Mouse (Mus musculus) embryonic fibroblast, embryonic 13.5 days (primary cell): ENCODE measurements around the gene Bmp2k. TPM values are rescaled to one million over a fixed set of nuclear protein-coding genes. Genes with fewer than 3 reads are reported as not detected.

Experiments
- H3K27ac ChIP-seq: 2 replicates; pipeline ENCODE4 v1.5.1; 2012; ENCODE audit warnings: low read length, control low read depth, inconsistent platforms; ENCODE audit not compliant: insufficient read depth
- H3K4me1 ChIP-seq: 2 replicates; pipeline ENCODE4 v1.6.1; 2011; ENCODE audit warnings: low read length; ENCODE audit not compliant: control insufficient read depth, insufficient read depth
- H3K4me3 ChIP-seq: 2 replicates; pipeline ENCODE4 v1.5.1; 2011; ENCODE audit warnings: mild to moderate bottlenecking, control low read depth, low read length; ENCODE audit not compliant: insufficient read depth
- CTCF ChIP-seq: IDR thresholded peaks from 2 replicates; pipeline ENCODE4 v1.5.1; 2011; ENCODE audit warnings: mild to moderate bottlenecking, control low read depth, low read length, moderate library complexity, borderline replicate concordance; ENCODE audit not compliant: insufficient read depth
- POLR2A ChIP-seq: IDR thresholded peaks from 2 replicates; pipeline ENCODE4 v1.6.1; 2011; ENCODE audit warnings: low read depth, mild to moderate bottlenecking, control low read depth, low read length, moderate library complexity
- polyA plus RNA-seq: library from polyadenylated mRNA; stranded (reverse); fragments of >200 nt; gene quantifications from 2 replicates; pipeline ENCODE4 v1.2.4, GENCODE M21; 2011; ENCODE audit warnings: low read depth; ENCODE audit not compliant: missing spikeins, insufficient read length

Bmp2k gene
- polyA plus RNA-seq, 1 experiment: 13.6 TPM

DNA sequence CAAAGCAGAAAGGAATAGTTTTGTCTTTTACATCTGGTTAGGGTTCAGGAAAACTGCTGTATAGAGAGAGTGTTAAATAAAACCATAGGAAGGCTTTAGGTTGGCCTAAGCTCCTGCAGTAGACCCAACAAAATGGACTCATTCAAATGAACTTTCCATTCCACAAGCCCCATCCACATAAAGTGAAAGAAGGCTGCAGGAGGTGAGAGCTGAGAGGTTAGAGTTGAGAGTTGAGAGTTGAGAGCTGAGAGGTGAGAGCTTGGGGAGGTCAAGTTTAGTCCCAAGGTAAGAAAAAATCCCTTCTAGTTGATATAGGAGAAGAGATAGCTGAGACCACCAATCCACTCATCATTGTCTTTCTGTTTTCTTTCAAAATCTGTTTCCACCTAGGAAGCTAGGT, 35.6 kb upstream of the Bmp2k start:
- no peak overlapping the region for H3K4me3 ChIP-seq
- no peaks in the 10 kb centered on the region for H3K4me1 ChIP-seq
- H3K27ac ChIP-seq: no peak overlapping the region
- TF ChIP-seq CTCF: no peak
- TF ChIP-seq POLR2A: no peak

DNA sequence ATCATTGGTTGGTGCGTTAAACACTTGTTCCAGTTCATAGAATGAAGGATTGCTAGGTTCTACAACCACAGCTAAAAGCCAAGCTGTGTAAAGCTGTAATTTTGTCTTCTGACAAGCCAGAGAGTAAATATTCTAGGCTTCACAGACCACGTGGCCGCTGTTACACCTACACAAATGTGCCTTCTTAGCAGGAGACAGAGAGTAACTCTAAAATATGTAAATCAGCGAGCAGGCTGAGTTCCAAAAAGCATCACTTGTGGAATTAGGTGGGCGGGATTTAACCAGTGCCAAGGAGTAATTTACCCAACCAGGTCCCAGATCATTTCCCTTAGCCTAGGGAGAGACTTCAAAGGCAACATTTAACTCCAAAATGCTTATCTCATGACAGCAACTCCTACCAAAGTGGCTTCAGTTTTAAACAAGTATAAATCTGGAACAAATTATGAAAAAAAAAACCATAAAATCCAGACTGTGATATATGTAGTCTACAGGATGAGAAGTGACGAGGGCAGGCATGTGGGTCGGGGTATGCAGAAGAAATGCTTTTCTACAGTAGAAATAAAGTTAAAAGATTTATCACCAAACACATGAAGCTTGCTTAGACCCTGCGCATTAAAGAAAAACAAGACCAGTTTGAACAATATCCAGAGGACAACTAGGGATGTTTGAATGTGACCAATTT, 35.1 kb upstream of the Bmp2k start:
- Histone ChIP-seq H3K27ac (no peak overlapping the region), H3K4me1 (no peaks in the 10 kb centered on the region), H3K4me3 (no peak overlapping the region)
- TF ChIP-seq POLR2A: no peak
- no peak for TF ChIP-seq CTCF

DNA sequence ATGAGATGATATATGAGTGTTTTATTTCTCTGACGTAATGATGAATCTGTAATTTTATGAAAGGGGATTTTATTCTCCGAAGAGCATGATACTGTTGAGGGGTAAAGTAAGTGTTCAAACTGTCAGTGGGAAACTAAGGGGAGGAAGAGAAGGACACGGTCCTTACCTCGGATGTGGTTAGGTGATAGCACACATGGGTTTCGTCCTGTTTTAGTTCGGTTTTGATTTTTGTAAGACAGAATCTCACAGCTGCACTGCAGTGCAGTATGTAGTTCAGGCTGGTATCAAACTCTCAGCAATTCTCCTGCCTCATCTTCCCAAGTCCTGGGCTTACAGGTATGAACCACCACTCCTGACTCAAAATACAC, 34.6 kb upstream of the Bmp2k start:
- no peaks in the 10 kb centered on the region for H3K4me1 ChIP-seq
- no peak overlapping the region for H3K4me3 ChIP-seq
- H3K27ac ChIP-seq: no peak overlapping the region
- TF ChIP-seq CTCF (no peak), POLR2A (no peak)

DNA sequence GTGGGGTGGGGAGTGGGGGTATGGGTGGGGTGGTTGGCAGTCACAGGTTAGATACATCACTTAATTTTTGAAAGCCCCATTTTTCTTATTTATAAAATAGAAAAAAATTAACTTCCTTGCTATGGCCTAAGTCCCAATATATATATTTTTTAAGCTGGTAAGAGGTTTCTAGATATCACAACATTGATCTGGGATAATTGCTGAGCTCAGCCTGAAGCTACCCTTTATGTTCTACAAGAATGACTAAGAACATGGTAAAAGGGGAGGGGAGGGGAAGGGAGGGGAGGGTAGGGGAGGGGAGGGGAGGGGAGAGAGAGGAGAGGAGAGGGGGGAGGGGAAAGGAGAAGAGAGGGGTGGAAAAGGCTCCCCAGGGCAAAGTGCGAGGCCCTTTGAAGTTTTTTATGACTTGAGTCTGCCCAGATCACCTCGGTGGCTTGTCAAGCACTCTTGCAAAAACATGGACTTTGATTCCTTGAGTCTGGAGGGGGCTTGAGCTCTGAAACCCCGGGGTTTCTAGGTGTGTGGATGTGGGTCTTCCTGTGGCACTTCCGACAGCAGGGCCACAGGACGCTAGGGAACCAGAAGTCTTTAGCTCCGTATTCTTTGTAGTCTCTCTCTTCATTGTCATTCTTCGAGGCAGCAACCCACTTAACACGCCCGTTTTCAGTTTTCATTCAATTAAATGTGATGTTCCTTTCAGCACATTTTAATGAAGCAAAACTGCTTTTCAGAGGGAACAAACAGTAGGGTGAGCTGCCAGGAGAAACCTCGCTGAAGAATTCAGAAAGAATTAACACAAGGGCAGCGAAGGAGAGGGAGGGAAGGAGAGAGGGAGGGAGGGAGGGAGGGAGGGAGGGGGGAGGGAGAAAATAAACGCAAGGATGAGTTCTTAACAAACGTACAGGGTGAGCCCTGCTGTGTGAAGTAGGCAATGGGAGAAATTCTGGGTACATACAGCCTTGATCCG, 33.1 kb upstream of the Bmp2k start:
- Histone ChIP-seq H3K4me1 (no peaks in the 10 kb centered on the region), H3K27ac (no peak overlapping the region), H3K4me3 (no peak overlapping the region)
- TF ChIP-seq CTCF: no peak
- TF ChIP-seq POLR2A: no peak

DNA sequence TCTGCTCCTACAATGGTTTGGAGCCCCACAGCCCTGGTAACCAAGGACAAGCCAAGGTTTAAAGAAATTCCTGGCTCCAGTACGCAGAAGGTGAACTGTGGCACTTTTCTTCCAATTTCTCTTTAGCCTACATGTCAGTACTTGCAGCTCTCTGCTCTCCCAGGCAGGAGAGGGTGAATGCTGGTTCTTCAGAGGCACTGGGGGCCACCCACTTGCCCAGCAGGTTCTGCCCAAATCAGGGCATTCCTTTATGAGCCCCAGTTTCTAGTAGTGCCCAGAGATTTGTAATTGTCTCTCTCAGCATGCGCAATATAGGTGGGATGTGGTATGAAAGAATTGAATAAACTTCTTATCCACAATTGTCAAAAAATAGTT, 32.5 kb upstream of the Bmp2k start:
- no peaks in the 10 kb centered on the region for H3K4me1 ChIP-seq
- H3K27ac ChIP-seq: no peak overlapping the region
- no peak for TF ChIP-seq CTCF
- no peak for TF ChIP-seq POLR2A
- H3K4me3 ChIP-seq: no peak overlapping the region

DNA sequence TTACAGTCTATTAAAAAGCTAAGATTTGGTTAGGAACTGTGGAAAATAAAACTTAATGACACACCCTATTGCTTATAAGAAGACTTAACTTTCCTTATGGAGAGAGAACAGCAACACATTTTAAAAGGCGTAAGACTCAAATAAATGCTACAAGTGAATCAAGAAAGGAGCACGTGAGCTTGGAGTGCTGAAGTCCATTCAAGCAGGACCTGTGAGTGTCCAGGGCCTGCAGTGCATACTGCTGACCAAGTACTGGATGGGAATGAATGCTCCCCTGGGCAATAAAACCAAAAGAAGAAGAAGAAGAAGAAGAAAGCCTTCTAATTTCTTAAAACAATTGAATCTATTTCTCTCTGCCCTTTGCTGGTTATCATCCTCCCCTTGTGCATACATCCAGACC, 32.0 kb upstream of the Bmp2k start:
- no peak for TF ChIP-seq POLR2A
- no peak for TF ChIP-seq CTCF
- no peak overlapping the region for H3K4me3 ChIP-seq
- H3K27ac ChIP-seq: no peak overlapping the region
- H3K4me1 ChIP-seq: no peaks in the 10 kb centered on the region

DNA sequence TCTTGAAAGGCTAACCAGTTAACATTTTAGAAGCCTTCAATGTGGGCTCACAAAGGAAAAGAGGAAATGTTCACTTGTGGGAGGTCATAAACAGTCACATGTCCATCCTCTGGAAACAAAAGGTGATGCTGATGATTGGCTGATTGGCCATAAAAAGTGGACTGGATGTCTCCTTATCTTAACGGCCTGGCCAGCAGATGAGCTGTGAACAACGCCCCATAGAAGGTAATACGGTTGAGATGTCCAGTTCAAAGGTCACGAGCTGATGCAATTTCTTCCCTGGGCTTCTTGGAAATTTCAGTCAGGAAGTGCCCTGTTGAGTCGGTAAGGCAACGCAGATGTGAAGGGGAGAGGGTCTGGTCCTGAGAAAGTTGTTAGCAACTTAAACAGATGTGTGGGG, 28.9 kb upstream of the Bmp2k start:
- Histone ChIP-seq H3K27ac (no peak overlapping the region), H3K4me3 (no peak overlapping the region), H3K4me1 (no peaks in the 10 kb centered on the region)
- TF ChIP-seq CTCF (no peak), POLR2A (no peak)

DNA sequence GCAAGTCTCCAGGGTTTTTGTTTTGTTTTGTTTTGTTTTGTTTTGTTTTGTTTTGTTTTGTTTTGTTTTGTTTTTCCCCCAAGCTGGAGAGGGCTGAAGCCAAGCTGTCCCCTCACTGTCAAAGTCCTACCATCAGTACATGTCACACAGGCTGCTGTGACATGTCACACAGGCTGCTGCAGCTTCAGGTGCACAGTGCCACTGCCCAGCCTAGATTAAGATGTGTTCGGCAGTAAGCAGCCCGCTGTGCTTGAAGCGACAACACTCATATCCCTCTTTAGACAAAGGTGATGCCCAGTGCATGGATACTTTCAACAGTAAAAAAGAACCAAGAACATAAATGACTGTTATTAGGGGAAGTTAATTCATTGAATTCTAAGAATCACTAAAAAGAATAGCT, 28.5 kb upstream of the Bmp2k start:
- Histone ChIP-seq H3K4me3 (no peak overlapping the region), H3K27ac (no peak overlapping the region), H3K4me1 (no peaks in the 10 kb centered on the region)
- TF ChIP-seq POLR2A (no peak), CTCF (no peak)

DNA sequence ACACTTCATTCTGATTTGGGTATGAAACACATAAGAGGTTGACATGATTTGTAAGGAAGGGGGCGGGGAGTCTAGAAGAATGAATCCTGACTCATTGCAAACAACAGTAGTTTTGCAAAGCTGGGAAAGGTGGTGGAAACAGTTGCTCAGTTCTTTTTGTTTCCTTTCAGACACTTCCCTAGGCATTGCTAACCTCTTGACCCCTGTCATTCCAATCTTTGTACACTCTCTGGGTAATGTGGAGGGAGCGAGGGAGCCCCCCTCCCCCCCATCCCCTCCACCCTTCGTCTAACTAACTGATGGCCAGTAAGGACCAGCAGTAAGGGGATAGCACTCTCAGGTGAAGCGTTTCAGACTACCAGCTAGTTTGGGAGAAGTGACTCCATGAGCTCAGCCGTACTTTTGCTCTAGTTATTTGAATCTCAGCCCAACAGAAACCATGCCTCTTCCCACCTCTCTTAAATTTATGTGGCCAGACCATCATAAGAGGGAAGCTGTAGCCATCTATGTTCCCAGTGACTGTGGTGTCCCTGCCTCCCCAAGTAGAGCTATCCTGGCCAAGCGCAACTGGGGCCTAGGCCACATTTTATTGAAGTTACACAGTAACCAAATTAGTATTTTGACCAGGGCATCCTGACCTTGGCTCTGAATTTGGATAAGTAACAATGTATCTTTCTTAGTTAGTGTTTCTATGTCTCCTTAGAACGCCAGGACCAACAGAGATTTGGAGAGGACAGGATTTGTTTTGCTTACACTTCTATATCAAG, 27.6 kb upstream of the Bmp2k start:
- H3K27ac ChIP-seq: no peak overlapping the region
- no peak overlapping the region for H3K4me3 ChIP-seq
- TF ChIP-seq POLR2A (no peak), CTCF (no peak)
- H3K4me1 ChIP-seq: no peaks in the 10 kb centered on the region

DNA sequence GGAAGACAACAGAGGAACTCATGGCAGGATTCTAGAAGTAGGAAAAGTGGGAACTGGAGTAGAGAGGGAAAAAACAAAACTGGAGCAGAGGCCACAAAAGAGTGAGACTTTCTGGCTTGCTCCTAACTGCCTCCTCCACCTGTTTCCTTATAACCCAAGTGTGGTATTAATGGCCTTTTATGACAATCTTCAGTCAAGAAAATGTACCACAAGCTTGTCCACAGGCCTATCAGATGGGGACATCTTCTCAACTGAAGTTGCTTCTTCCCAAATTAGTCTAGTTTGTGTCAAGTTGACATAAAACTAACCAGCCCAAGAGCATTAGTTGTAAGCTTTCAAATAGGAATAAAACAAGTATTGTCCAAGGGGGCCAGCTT, 27.0 kb upstream of the Bmp2k start:
- no peak for TF ChIP-seq POLR2A
- TF ChIP-seq CTCF: no peak
- no peak overlapping the region for H3K27ac ChIP-seq
- no peak overlapping the region for H3K4me3 ChIP-seq
- no peaks in the 10 kb centered on the region for H3K4me1 ChIP-seq
